Mouse (Mus musculus): ENCODE data around the gene Hspa14. TPM values are rescaled to one million over a fixed set of nuclear protein-coding genes. Genes with fewer than 3 reads are reported as not detected.
A peak's percentile ranks its signal among the peaks of the same experiment; 100 is the strongest.

The Hspa14 gene
- 56.4 and 59.9 TPM in 2 replicates for polyA plus RNA-seq (2011; ENCODE audit: insufficient read length, low read depth, missing spikeins)

DNA sequence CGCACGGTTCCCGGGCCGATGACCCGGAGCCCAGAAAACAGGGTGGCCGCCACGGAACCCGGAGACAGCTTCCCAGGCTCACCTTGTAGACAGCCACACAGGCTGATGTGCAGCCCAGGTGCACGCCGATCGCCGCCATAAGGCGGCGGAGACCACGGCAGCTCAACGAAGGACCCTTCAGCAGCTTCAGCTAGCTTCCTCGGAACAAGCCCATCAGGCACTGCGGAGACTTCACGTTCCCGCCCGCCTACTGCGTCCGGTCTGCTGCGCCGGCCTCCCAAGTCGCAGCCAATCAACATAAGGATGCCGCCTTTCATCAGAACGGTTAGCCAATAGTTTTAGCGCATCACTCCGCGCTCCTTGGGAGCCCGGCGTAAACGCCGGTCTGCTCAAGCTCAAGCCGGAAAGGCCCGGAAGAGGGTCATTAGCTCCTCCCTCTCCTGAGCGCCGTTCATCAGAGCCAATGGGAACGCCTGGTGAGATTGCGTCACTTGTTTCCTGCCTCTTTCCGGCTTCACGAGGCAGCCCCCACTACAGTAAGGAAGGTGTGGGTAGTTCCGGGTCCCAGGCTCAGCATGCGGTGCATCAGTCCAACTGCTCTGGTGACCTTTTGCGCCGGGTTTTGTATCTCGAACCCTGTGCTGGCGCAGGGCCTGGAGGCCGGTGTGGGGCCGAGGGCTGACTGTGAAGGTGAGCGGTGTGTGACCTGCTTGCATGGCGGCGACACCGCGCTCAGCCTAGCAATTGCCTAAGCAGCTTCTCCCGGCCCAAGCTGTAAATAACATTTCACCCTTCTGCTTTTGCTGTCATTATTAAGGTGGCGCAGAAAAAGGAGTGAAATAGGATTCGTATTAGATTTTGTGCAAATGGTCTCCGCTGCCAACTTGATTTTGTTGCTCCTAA, at the start of gene Hspa14, which contains the start of the genes Gm45902 and Cdnf:
Gene Hspa14, minus strand, starts transcription at position 263 of the 903 bp plus-strand sequence.
Gene Gm45902, minus strand, starts transcription at position 239 of the 903 bp plus-strand sequence.
Gene Cdnf, plus strand, starts transcription at position 479 of the 903 bp plus-strand sequence.
- Histone ChIP-seq H3K27ac (ENCODE audit: insufficient read depth, low read length) (no peak within 1 kb of the TSS), H3K4me3 (ENCODE audit: insufficient read depth, low read length) (peak within 1 kb of the TSS; percentile 72), H3K4me1 (ENCODE audit: control insufficient read depth, insufficient read depth, low read length) (peaks cover 4% of the 10 kb centered on the region; the same call in 1 of the 2 replicates)
- TF ChIP-seq CTCF (IDR thresholded peaks at IDR 0.05; ENCODE audit: borderline replicate concordance, insufficient read depth, low read length) = no peak
- peak; percentile 82 for TF ChIP-seq POLR2A (IDR thresholded peaks at IDR 0.05; ENCODE audit: low read depth, low read length)

DNA sequence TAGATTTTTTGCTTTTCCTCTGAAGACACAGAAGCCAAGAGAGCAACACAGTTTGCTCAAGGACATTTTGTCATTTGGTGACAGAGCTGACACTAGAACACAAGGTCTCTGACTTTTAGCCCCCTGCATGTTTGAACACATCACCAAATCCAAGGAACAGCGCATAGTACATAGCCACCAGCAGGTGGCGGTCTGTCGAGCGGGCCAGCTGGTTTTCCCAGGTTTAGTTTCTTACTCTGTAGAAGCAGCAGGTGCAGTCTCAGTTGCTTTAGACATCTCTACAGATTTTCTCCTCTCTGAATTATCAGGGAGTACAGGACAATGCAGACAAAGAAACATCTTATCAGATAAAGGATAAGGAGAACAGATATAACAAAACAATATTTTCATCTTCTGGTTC, 34.0 kb upstream of the Hspa14 start:
- Histone ChIP-seq H3K27ac (ENCODE audit: insufficient read depth, low read length) (no peak overlapping the region), H3K4me1 (ENCODE audit: control insufficient read depth, insufficient read depth, low read length) (no peaks in the 10 kb centered on the region), H3K4me3 (ENCODE audit: insufficient read depth, low read length) (no peak overlapping the region)
- TF ChIP-seq POLR2A (IDR thresholded peaks at IDR 0.05; ENCODE audit: low read depth, low read length) (no peak), CTCF (IDR thresholded peaks at IDR 0.05; ENCODE audit: borderline replicate concordance, insufficient read depth, low read length) (peak; percentile 78)

DNA sequence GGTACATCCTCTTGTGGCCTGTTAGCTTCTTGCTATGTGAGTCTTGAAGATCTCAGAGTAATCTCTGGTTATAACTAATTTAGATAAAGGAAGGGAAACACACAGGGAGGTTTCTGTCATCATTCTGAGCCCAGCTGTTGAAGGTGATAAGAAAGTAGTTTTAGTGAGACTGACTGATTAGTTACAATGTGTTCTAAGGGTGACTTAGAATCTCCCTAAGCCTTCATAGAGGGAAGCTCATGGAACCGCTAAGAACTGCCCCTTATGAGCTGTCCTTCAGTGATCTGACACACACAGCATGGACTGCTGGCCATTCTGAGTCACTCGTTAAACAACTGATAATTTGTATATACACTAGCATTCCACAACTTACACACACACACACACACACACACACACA, 33.4 kb upstream of the Hspa14 start:
- no peak overlapping the region for H3K27ac ChIP-seq (ENCODE audit: insufficient read depth, low read length)
- H3K4me1 ChIP-seq (ENCODE audit: control insufficient read depth, insufficient read depth, low read length) = no peaks in the 10 kb centered on the region
- H3K4me3 ChIP-seq (ENCODE audit: insufficient read depth, low read length) = no peak overlapping the region
- no peak for TF ChIP-seq CTCF (IDR thresholded peaks at IDR 0.05; ENCODE audit: borderline replicate concordance, insufficient read depth, low read length)
- TF ChIP-seq POLR2A (IDR thresholded peaks at IDR 0.05; ENCODE audit: low read depth, low read length) = no peak

DNA sequence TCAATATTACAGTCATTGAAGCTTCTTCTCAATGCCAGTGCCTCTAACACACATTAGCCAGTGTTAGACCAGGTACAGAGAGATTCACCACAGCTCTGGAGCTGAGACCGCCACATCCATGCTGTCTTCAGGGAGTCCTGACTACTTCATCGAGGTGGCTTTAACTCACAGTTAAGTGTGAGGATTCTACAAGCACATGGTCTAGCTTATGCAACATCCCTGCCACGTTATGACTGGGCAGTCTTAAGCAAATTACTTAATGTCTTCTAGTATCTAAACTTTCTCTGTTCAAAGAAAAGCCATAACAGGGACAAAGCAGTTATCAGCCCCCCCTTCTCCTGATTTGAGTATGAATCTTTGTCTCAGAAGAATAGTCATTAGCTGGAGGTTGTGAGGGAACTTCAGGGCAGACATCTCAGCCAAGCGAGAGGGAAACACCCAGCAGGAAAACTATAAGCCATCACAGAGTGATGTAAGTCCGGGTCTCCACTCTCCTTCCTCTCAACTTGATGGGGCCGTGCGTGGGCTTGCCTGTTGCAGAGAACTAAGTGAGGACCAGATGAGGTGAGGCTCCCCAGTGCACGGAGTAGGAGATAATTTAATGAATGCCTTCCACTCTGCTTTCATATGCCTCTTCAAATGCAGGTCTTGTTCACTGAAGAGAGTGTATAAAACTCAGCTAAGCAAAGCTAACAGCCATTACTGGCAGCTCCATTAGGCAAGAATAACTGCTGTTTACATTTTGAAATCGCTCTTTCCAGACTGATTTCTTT, 28.9 kb upstream of the Hspa14 start:
- Histone ChIP-seq H3K4me1 (ENCODE audit: control insufficient read depth, insufficient read depth, low read length) (no peaks in the 10 kb centered on the region), H3K4me3 (ENCODE audit: insufficient read depth, low read length) (no peak overlapping the region), H3K27ac (ENCODE audit: insufficient read depth, low read length) (no peak overlapping the region)
- TF ChIP-seq POLR2A (IDR thresholded peaks at IDR 0.05; ENCODE audit: low read depth, low read length) = no peak
- no peak for TF ChIP-seq CTCF (IDR thresholded peaks at IDR 0.05; ENCODE audit: borderline replicate concordance, insufficient read depth, low read length)

DNA sequence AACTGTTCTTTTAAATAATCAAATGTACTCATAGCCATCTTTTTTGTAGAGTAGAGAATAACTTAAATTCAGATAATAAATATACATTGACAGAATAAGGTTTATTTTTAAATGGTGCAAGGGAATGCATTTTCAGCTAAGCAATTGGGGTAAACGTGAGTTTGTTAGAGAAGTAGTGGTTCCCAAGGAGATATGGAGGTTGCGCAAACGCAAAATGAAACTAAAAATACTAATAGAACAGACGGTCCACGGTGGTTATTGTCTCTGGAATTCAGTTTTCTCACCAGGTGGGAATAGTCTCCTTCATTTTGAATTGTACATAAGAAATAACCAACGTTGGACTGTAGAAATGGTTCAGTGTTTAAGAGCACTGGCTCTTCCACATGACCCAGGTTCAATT, 13.7 kb upstream of the Hspa14 start:
- no peak overlapping the region for H3K27ac ChIP-seq (ENCODE audit: insufficient read depth, low read length)
- no peak overlapping the region for H3K4me3 ChIP-seq (ENCODE audit: insufficient read depth, low read length)
- TF ChIP-seq POLR2A (IDR thresholded peaks at IDR 0.05; ENCODE audit: low read depth, low read length) = no peak
- no peak for TF ChIP-seq CTCF (IDR thresholded peaks at IDR 0.05; ENCODE audit: borderline replicate concordance, insufficient read depth, low read length)
- H3K4me1 ChIP-seq (ENCODE audit: control insufficient read depth, insufficient read depth, low read length) = no peaks in the 10 kb centered on the region

DNA sequence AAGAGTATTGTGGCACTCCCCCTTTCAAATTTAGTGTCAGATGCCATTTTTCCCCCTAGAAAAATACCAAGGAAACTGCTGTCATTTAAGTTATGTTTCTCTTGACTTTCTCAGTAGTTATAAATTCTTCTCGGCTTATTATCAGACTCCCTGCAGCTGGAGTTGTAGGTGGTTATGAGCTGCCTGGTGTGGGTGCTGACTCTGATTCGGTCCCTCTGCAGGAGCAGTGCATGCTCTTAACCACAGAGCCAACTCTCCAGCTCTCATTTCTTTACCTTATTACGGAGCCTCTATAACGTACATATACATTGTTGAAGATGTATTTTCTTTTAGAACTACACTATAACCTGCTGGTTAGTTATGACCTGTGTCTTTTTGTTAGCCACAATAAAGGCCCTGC, 9.9 kb upstream of the Hspa14 start:
- Histone ChIP-seq H3K27ac (ENCODE audit: insufficient read depth, low read length) (no peak overlapping the region), H3K4me3 (ENCODE audit: insufficient read depth, low read length) (no peak overlapping the region), H3K4me1 (ENCODE audit: control insufficient read depth, insufficient read depth, low read length) (no peaks in the 10 kb centered on the region)
- TF ChIP-seq POLR2A (IDR thresholded peaks at IDR 0.05; ENCODE audit: low read depth, low read length) = no peak
- no peak for TF ChIP-seq CTCF (IDR thresholded peaks at IDR 0.05; ENCODE audit: borderline replicate concordance, insufficient read depth, low read length)

DNA sequence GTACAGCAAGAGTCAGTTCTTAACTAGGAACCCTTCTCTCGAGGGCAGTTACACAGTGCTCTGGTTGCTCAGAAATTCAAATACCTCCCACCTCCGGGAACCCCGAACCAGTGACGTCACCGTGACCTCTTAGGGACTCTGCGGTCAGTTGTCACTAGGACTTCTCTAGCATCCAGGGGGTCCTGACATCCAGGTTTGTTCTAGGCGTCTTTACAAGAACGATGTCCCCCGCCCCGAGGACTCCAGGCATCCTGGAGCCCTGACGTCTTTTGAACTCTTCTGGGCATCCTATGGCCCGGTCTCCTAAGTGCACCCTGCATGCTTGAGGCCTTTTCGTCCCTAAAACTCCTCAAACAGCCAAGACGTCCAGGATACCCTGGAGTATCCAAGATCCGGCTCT, 538 bp downstream of the Hspa14 start:
- Histone ChIP-seq H3K4me3 (ENCODE audit: insufficient read depth, low read length) (peak overlapping the region; percentile 72), H3K27ac (ENCODE audit: insufficient read depth, low read length) (no peak overlapping the region), H3K4me1 (ENCODE audit: control insufficient read depth, insufficient read depth, low read length) (peaks cover 4% of the 10 kb centered on the region; the same call in 1 of the 2 replicates)
- TF ChIP-seq POLR2A (IDR thresholded peaks at IDR 0.05; ENCODE audit: low read depth, low read length) (no peak), CTCF (IDR thresholded peaks at IDR 0.05; ENCODE audit: borderline replicate concordance, insufficient read depth, low read length) (no peak)

DNA sequence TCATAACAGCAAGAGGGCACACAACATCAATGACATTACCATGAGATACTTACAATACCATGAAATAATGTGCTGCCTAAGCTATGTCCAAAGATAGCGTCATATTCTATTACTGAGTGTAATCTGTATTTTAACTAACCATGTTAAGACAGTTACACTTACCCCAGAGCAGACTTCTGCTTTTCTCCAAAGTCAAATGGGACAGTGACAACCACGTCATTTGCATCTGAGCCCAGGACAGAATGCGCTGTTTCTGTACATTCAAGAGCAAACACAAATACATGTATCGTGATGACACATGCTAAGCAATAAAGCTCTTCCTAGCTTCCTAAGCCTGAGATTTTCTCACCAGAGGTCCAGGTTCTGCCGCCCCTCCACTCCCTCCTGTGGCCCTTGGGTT, 11.7 kb downstream of the Hspa14 start:
- H3K4me3 ChIP-seq (ENCODE audit: insufficient read depth, low read length) = no peak overlapping the region
- H3K27ac ChIP-seq (ENCODE audit: insufficient read depth, low read length) = no peak overlapping the region
- TF ChIP-seq CTCF (IDR thresholded peaks at IDR 0.05; ENCODE audit: borderline replicate concordance, insufficient read depth, low read length) (no peak), POLR2A (IDR thresholded peaks at IDR 0.05; ENCODE audit: low read depth, low read length) (no peak)
- no peaks in the 10 kb centered on the region for H3K4me1 ChIP-seq (ENCODE audit: control insufficient read depth, insufficient read depth, low read length)

DNA sequence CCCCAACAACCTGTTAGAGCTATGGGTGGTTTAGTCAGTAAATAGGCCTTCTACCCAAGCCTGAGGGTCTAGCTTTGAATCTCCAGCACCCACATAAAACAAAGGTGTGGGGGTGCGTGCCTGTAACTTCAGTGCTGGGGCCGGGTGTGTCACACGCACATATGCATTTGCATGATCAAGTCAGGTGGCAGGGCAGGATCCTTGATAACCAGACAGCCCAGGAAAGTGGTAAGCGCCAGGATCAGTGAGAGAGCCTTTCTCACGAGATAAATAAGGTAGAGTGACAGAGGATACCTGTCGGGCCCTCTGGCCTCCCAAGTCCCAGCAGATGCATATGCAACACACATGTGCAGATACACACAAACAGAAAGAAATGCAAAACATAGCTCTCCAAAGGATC, 13.1 kb downstream of the Hspa14 start:
- no peak for TF ChIP-seq CTCF (IDR thresholded peaks at IDR 0.05; ENCODE audit: borderline replicate concordance, insufficient read depth, low read length)
- no peak for TF ChIP-seq POLR2A (IDR thresholded peaks at IDR 0.05; ENCODE audit: low read depth, low read length)
- Histone ChIP-seq H3K4me1 (ENCODE audit: control insufficient read depth, insufficient read depth, low read length) (no peaks in the 10 kb centered on the region), H3K27ac (ENCODE audit: insufficient read depth, low read length) (no peak overlapping the region)

More for the DNA sequence above, 13.1 kb downstream of the Hspa14 start:
- no peak overlapping the region for H3K4me3 ChIP-seq (ENCODE audit: insufficient read depth, low read length)

Measured in embryonic fibroblast, embryonic 13.5 days (primary cell).